Mouse (Mus musculus): ENCODE measurements around the gene Gm884. TPM values are rescaled to one million over a fixed set of nuclear protein-coding genes. Genes with fewer than 3 reads are reported as not detected.
"Not testable (repeated sequence)": the region's sequence is repeated elsewhere in the genome, so short reads cannot be mapped to it uniquely, and the experiment has no call there.

The Gm884 gene
- polyA plus RNA-seq, 1 experiment from 2014 or later: not detected

DNA sequence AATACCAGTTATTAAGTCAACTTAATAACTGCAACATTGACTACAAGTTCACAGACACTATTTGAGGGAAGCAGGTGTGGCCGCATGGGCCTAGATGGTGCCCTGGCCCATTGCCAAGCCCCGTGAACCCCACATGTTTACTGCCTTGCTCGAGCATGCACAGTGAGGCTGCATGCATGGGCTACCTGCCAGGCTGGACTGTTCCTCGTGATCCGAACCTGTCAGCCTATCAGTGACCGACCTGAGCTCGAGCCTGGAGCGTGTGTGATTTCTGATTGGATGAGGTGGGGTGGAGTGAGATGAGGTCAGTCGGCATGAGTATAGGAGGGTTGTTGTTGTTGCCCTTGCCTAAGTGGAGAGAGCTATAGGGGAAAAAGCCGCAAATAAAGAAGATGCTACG is 42.6 kb downstream of the Gm884 start:
- Histone ChIP-seq H3K4me2 (ENCODE audit: low read length) (no peak overlapping the region), H3K36me3 (ENCODE audit: control insufficient read depth, insufficient read depth, low read length) (no peaks in the 10 kb centered on the region), H3K9me3 (replicated peaks; ENCODE audit: control insufficient read depth, low read length, poor library complexity, severe bottlenecking) (peaks cover 21% of the 10 kb centered on the region), H3K27me3 (ENCODE audit: control insufficient read depth, insufficient read depth, low read depth, low read length) (no peaks in the 10 kb centered on the region), H3K4me3 (ENCODE audit: low read depth, low read length) (no peak overlapping the region), H3K9ac (ENCODE audit: low read depth, low read length) (no peak overlapping the region), H3K27ac (ENCODE audit: low read length) (no peak overlapping the region), H3K4me1 (ENCODE audit: control insufficient read depth, insufficient read depth, low read length) (no peaks in the 10 kb centered on the region)
- no peak for ATAC-seq
- 93% methylated on average over 11 of the region's 11 CpGs for WGBS

DNA sequence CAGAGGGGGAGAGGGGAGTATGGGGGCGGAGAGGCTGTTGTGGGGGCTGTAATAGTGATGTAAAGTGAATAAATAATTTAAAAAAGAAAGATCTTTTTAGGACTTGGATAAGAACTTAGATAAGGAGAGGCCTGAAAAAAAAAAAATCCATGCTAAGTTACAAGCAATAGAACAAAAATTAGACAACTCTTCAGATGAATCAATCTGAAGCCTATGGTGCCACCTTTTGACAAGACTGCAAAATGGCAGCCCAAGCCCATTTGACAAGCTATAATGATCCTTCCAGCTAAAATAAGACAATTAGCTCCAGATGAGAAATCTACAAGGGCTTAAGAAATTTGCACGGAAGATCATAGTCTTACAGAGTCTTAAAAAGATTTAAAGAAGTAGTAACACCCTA is 64.9 kb downstream of the Gm884 start:
- 69% methylated on average over 2 of the region's 2 CpGs for WGBS
- Histone ChIP-seq H3K27ac (ENCODE audit: low read length) (no peak overlapping the region), H3K9me3 (replicated peaks; ENCODE audit: control insufficient read depth, low read length, poor library complexity, severe bottlenecking) (no peaks in the 10 kb centered on the region), H3K4me3 (ENCODE audit: low read depth, low read length) (no peak overlapping the region), H3K4me1 (ENCODE audit: control insufficient read depth, insufficient read depth, low read length) (no peaks in the 10 kb centered on the region), H3K4me2 (ENCODE audit: low read length) (no peak overlapping the region), H3K27me3 (ENCODE audit: control insufficient read depth, insufficient read depth, low read depth, low read length) (no peaks in the 10 kb centered on the region), H3K36me3 (ENCODE audit: control insufficient read depth, insufficient read depth, low read length) (no peaks in the 10 kb centered on the region), H3K9ac (ENCODE audit: low read depth, low read length) (no peak overlapping the region)
- no peak for ATAC-seq

DNA sequence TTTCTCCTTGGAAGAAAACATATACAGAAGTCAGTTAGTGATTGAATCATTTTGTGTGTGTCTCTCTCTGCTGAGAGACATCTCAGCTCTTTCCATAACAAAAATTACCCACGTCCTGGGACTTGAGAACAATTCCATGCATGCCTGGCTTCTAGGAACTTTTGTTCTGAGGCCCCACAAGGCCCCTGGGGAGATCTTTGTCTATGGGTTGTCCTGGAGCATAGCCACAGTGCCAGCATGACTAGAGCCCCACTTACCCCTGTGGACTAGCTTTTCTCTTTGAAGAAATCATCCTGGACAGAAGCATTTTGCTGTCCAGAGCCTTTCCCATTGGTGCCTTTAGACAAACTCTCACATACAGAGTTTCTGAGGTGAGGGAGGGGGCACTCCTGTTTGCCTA is 86.0 kb downstream of the Gm884 start:
- not testable (repeated sequence) for H3K9ac ChIP-seq (ENCODE audit: low read depth, low read length); H3K27me3 ChIP-seq (ENCODE audit: control insufficient read depth, insufficient read depth, low read depth, low read length); H3K4me3 ChIP-seq (ENCODE audit: low read depth, low read length); H3K4me1 ChIP-seq (ENCODE audit: control insufficient read depth, insufficient read depth, low read length); H3K36me3 ChIP-seq (ENCODE audit: control insufficient read depth, insufficient read depth, low read length); H3K27ac ChIP-seq (ENCODE audit: low read length); ATAC-seq; H3K9me3 ChIP-seq (replicated peaks; ENCODE audit: control insufficient read depth, low read length, poor library complexity, severe bottlenecking); H3K4me2 ChIP-seq (ENCODE audit: low read length)
- 16% methylated on average over 1 of the region's 1 CpGs for WGBS

DNA sequence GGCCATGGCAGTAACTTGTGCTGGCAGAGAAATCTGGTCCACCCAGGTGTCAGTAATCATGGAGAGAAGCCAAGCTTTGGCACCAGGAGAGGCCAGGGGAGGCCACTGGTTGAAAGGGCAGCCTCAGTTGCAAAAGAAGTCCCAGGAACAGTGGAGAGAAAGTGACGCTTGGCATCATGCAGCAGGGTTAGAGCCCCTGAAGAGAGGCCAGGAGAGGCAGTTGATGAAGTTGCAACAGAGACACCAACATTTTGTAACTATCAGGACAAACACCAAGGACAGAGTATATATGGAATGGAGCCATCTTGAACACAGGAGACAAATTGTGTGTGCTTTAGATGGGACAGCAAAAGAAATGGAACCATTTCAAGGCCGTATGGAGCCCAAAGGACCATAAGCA is 108.8 kb downstream of the Gm884 start:
- H3K27ac ChIP-seq (ENCODE audit: low read length): no peak overlapping the region
- H3K27me3 ChIP-seq (ENCODE audit: control insufficient read depth, insufficient read depth, low read depth, low read length): no peaks in the 10 kb centered on the region
- no peaks in the 10 kb centered on the region for H3K36me3 ChIP-seq (ENCODE audit: control insufficient read depth, insufficient read depth, low read length)
- no peak for ATAC-seq
- no peak overlapping the region for H3K4me3 ChIP-seq (ENCODE audit: low read depth, low read length)
- no peak overlapping the region for H3K4me2 ChIP-seq (ENCODE audit: low read length)
- H3K9ac ChIP-seq (ENCODE audit: low read depth, low read length): no peak overlapping the region
- WGBS: 81% methylated on average over 2 of the region's 2 CpGs
- peaks cover 6% of the 10 kb centered on the region; the same call in 1 of the 2 replicates for H3K9me3 ChIP-seq (replicated peaks; ENCODE audit: control insufficient read depth, low read length, poor library complexity, severe bottlenecking)
- H3K4me1 ChIP-seq (ENCODE audit: control insufficient read depth, insufficient read depth, low read length): no peaks in the 10 kb centered on the region

DNA sequence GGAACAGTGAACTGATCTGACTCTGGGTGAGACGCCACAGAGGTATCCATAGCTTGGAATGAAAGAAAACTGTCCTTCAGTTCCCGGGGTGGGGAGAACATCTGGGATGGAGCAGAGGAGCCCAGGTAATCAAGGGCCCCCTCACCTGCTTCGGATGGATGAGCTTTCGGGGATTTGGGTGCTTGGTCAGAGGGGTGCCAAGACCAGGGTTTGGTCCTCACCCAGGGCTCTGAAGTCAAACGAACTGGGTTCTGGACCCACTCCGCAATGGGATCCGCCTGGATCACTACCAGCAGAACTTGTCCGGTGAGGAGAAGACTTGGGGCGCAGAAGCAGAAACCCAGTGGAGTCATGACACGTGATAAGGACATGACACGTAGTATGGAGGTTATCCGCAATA is 116.4 kb downstream of the Gm884 start, which contains the start of gene Lrrc37a:
Gene Lrrc37a, minus strand, starts transcription at position 101 of the 400 bp plus-strand sequence.
- Histone ChIP-seq H3K27ac (ENCODE audit: low read length) (no peak within 1 kb of the TSS), H3K4me3 (ENCODE audit: low read depth, low read length) (no peak within 1 kb of the TSS), H3K27me3 (ENCODE audit: control insufficient read depth, insufficient read depth, low read depth, low read length) (no peaks in the 10 kb centered on the region), H3K4me1 (ENCODE audit: control insufficient read depth, insufficient read depth, low read length) (no peaks in the 10 kb centered on the region), H3K4me2 (ENCODE audit: low read length) (no peak within 1 kb of the TSS), H3K9ac (ENCODE audit: low read depth, low read length) (no peak within 1 kb of the TSS), H3K36me3 (ENCODE audit: control insufficient read depth, insufficient read depth, low read length) (no peaks in the 10 kb centered on the region), H3K9me3 (replicated peaks; ENCODE audit: control insufficient read depth, low read length, poor library complexity, severe bottlenecking) (no peaks in the 10 kb centered on the region)
- no peak for ATAC-seq
- WGBS: 94% methylated on average over 12 of the region's 12 CpGs

Other genes starting within 250 kb of the Gm884 start
- 8.9 and 9.6 TPM in 2 replicates for gene Plekhm1, start 208.5 kb downstream of the Gm884 start, polyA plus RNA-seq (2015; fragmentation: Nextera tagmentation; extraction: Ambion mirVana)
- not detected in 2 replicates for gene Lrrc37a, start 116.5 kb downstream of the Gm884 start, polyA plus RNA-seq (2015; fragmentation: Nextera tagmentation; extraction: Ambion mirVana)
- not detected in 2 replicates for gene Lyzl6, start 17.8 kb upstream of the Gm884 start, polyA plus RNA-seq (2015; fragmentation: Nextera tagmentation; extraction: Ambion mirVana)
- gene Rprml, start 28.4 kb upstream of the Gm884 start, polyA plus RNA-seq (2015; fragmentation: Nextera tagmentation; extraction: Ambion mirVana): 2.1 and 3.4 TPM in 2 replicates
- gene Gosr2, start 76.8 kb upstream of the Gm884 start, polyA plus RNA-seq (2015; fragmentation: Nextera tagmentation; extraction: Ambion mirVana): 93.2 and 96.2 TPM in 2 replicates
- 0.92 and 1.1 TPM in 2 replicates for gene Wnt9b, start 128.7 kb upstream of the Gm884 start, polyA plus RNA-seq (2015; fragmentation: Nextera tagmentation; extraction: Ambion mirVana)
- 18.8 and 21.2 TPM in 2 replicates for gene Wnt3, start 153.0 kb upstream of the Gm884 start, polyA plus RNA-seq (2015; fragmentation: Nextera tagmentation; extraction: Ambion mirVana)

Measured in midbrain, embryonic 16.5 days (tissue).